Mouse (Mus musculus) myocyte (in vitro differentiated cells): ENCODE measurements around the gene Siglec1. TPM values are rescaled to one million over a fixed set of nuclear protein-coding genes. Genes with fewer than 3 reads are reported as not detected.

Source experiments
- H3K27me3 ChIP-seq: one replicate; pipeline ENCODE4 v1.6.1; 2011; ENCODE audit not compliant: control insufficient read depth, insufficient read depth, insufficient read length
- H3K36me3 ChIP-seq: one replicate; pipeline ENCODE4 v1.6.1; 2011; ENCODE audit not compliant: control insufficient read depth, insufficient read depth
- H3K4me2 ChIP-seq: one replicate; pipeline ENCODE4 v1.6.1; 2011; ENCODE audit warnings: low read depth, control low read depth
- H3K4me3 ChIP-seq: one replicate; pipeline ENCODE4 v1.5.1; 2011; ENCODE audit warnings: mild to moderate bottlenecking, control low read depth, moderate library complexity
- H3K79me2 ChIP-seq: one replicate; pipeline ENCODE4 v1.6.1; 2011; ENCODE audit not compliant: control insufficient read depth, insufficient read depth
- H3ac ChIP-seq: one replicate; pipeline ENCODE4 v1.6.1; 2011; ENCODE audit not compliant: control insufficient read depth, insufficient read length
- CEBPB ChIP-seq: IDR thresholded peaks from 2 replicates; pipeline ENCODE4 v1.6.1; 2011; ENCODE audit warnings: mild to moderate bottlenecking, moderate library complexity; ENCODE audit not compliant: poor library complexity, insufficient read depth, severe bottlenecking
- E2F4 ChIP-seq: IDR thresholded peaks from one replicate; pipeline ENCODE4 v1.6.1; 2011; ENCODE audit warnings: mild to moderate bottlenecking, control low read depth, moderate library complexity; ENCODE audit not compliant: insufficient read depth
- MAX ChIP-seq: IDR thresholded peaks from one replicate; pipeline ENCODE4 v1.6.1; 2011; ENCODE audit warnings: low read depth, mild to moderate bottlenecking, control low read depth
- MYOD1 ChIP-seq, 3 experiments: IDR thresholded peaks; one replicate each; pipeline ENCODE4 v1.6.1; 2011; ENCODE audit warnings: control low read depth in 2 of 3, low read depth in 2 of 3, mild to moderate bottlenecking in 2 of 3, moderate library complexity in 1 of 3; ENCODE audit not compliant: insufficient read length in 2 of 3, control insufficient read depth in 1 of 3
- MYOG ChIP-seq, 3 experiments: IDR thresholded peaks; one replicate each; pipeline ENCODE4 v1.6.1; 2011; ENCODE audit warnings: control low read depth in 2 of 3, low read depth in 2 of 3, mild to moderate bottlenecking in 2 of 3; ENCODE audit not compliant: insufficient read length in 2 of 3, control insufficient read depth in 1 of 3, insufficient read depth in 1 of 3
- POLR2A ChIP-seq: IDR thresholded peaks from one replicate; pipeline ENCODE4 v1.6.1; 2011; ENCODE audit warnings: low read depth, mild to moderate bottlenecking, control low read depth, moderate library complexity; ENCODE audit not compliant: insufficient read length
- POLR2AphosphoS2 ChIP-seq: IDR thresholded peaks from one replicate; pipeline ENCODE4 v1.6.1; 2011; ENCODE audit warnings: low read depth, control low read depth; ENCODE audit not compliant: insufficient read length
- REST ChIP-seq: IDR thresholded peaks from one replicate; pipeline ENCODE4 v1.6.1; 2011; ENCODE audit warnings: mild to moderate bottlenecking, control low read depth, moderate library complexity; ENCODE audit not compliant: insufficient read depth, insufficient read length
- SRF ChIP-seq: IDR thresholded peaks from one replicate; pipeline ENCODE4 v1.6.1; 2011; ENCODE audit warnings: low read depth; ENCODE audit not compliant: control insufficient read depth, insufficient read length
- TCF12 ChIP-seq: IDR thresholded peaks from one replicate; pipeline ENCODE4 v1.6.1; 2011; ENCODE audit warnings: mild to moderate bottlenecking, control low read depth; ENCODE audit not compliant: poor library complexity, insufficient read depth, severe bottlenecking
- TCF3 ChIP-seq: IDR thresholded peaks from one replicate; pipeline ENCODE4 v1.6.1; 2011; ENCODE audit warnings: low read depth, control low read depth; ENCODE audit not compliant: insufficient read length
- USF1 ChIP-seq: IDR thresholded peaks from one replicate; pipeline ENCODE4 v1.6.1; 2011; ENCODE audit warnings: low read depth, mild to moderate bottlenecking, control low read depth, moderate library complexity
- polyA plus RNA-seq: library from polyadenylated mRNA; unstranded; fragments of >200 nt; fragmentation: generic; extraction: Trizol; gene quantifications from one replicate; pipeline ENCODE4 v1.2.1, GENCODE M21; 2012; ENCODE audit warnings: missing spikeins

Gene Siglec1
- polyA plus RNA-seq, 1 experiment = not detected

DNA sequence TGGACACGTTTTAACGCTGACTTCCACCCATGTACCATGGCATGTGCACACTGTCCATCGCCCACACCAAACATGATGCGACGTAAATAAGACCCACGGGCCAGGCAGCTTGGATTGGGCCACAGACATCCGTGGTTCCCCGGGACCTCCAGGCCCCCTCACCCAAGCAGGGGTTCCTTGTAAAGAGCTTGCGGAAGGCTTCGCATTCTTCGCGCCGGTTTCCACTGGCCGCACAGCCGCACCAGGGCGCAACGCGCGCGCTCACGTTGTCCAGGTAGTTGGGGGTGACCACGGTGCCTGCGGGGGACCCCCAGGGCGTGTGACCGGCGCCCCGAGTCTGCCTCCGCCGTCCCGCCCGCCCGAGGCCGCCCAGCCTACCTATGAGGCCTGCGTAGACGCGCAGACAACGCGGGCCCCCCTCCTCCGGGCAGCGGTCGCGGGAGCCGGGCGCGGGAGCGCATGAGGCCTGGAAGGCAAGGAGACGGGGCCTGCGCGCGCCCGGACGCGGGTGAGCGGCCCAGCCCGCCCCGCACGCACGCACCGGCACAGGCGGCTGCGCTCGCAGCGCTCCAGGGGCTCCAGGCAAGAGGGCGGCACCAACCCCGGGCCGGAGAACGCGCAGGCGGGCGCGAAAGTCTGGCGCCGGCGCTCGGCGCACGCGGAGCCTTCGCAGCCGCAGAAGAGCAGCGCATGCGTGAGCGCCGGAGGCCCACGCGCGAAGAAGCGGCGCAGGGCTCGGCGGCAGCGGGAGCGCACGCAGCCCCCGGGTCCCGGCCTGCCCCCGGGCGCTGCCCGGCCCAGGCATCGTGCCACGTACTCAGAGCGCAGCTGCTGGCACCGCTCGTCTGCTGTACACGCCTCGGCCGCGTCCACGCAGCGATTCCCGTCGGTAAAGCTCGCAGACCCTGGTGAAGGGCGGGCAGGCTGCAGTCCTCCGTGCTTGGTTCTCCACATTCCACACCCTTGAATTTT is 45.4 kb downstream of the Siglec1 start:
- H3K79me2 ChIP-seq = no peaks in the 10 kb centered on the region
- peaks cover 16% of the 10 kb centered on the region for H3K27me3 ChIP-seq
- peak overlapping the region; percentile 9 for H3ac ChIP-seq
- H3K4me2 ChIP-seq = peak overlapping the region; percentile 50
- no peaks in the 10 kb centered on the region for H3K36me3 ChIP-seq
- H3K4me3 ChIP-seq = no peak overlapping the region
- TF ChIP-seq MYOD1 (IDR thresholded peaks at IDR 0.05; ENCODE audit: control insufficient read depth in 1 of 3, insufficient read length in 2 of 3, low read depth in 2 of 3) (peak in 2 of 3 experiments; percentile 52 to 57), TCF12 (no peak), MYOG (IDR thresholded peaks at IDR 0.05; ENCODE audit: control insufficient read depth in 1 of 3, insufficient read depth in 1 of 3, insufficient read length in 2 of 3, low read depth in 2 of 3) (peak in 2 of 3 experiments; percentile 42 to 67)

DNA sequence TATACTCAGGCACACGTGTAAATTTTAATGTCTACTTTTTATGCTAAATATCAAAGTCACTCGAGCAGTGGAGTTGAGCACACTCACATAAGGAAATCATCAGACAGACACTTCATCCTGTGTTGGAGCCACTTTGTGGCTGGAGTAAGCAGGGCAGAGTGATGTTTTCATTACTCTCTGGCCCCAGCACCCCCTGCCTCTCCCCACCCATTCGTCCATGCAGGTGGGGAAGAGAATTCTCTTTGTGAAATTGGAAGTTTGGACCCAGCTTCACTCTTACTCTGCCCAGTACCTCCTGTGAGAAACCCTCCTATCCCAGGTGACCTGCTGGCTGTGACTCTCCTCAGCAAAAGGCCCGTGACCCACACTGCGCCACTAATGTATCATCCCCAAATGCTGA is 47.9 kb downstream of the Siglec1 start:
- H3K4me3 ChIP-seq = no peak overlapping the region
- H3K36me3 ChIP-seq = no peaks in the 10 kb centered on the region
- H3ac ChIP-seq = no peak overlapping the region
- TF ChIP-seq TCF3 = no peak
- TF ChIP-seq E2F4 = no peak
- TF ChIP-seq USF1 = no peak
- no peak for TF ChIP-seq TCF12
- TF ChIP-seq POLR2AphosphoS2 = no peak
- TF ChIP-seq MYOG (IDR thresholded peaks at IDR 0.05; ENCODE audit: control insufficient read depth in 1 of 3, insufficient read depth in 1 of 3, insufficient read length in 2 of 3, low read depth in 2 of 3) = no peak
- no peak for TF ChIP-seq POLR2A
- TF ChIP-seq MYOD1 (IDR thresholded peaks at IDR 0.05; ENCODE audit: control insufficient read depth in 1 of 3, insufficient read length in 2 of 3, low read depth in 2 of 3) = no peak
- no peak for TF ChIP-seq CEBPB
- no peak for TF ChIP-seq REST
- no peak for TF ChIP-seq MAX
- TF ChIP-seq SRF = no peak
- peaks cover 16% of the 10 kb centered on the region for H3K27me3 ChIP-seq
- H3K79me2 ChIP-seq = no peaks in the 10 kb centered on the region
- no peak overlapping the region for H3K4me2 ChIP-seq

DNA sequence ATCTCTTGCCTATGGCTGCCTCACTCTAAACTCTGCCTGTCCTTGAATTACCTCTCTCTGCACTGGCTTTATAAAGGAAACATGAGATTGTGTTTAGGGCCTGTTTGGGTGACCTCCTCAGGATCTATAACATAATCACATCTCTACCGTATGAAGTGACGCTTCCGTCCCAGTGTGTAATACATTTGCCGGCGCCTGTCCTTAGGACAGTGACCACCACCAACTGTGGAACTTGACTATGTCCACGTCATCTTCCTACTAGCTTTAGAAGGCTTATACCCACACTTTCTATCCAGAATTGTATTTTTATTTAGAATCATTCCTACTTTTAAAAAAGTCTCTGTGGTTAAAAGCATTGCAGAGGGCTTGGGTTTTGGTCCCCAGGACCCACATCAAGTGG is 48.4 kb downstream of the Siglec1 start:
- H3ac ChIP-seq = no peak overlapping the region
- H3K4me2 ChIP-seq = peak overlapping the region; percentile 53
- no peaks in the 10 kb centered on the region for H3K36me3 ChIP-seq
- H3K4me3 ChIP-seq = no peak overlapping the region
- TF ChIP-seq TCF3 (no peak), MYOD1 (IDR thresholded peaks at IDR 0.05; ENCODE audit: control insufficient read depth in 1 of 3, insufficient read length in 2 of 3, low read depth in 2 of 3) (no peak), USF1 (no peak), REST (no peak), E2F4 (no peak), CEBPB (no peak), MAX (no peak), POLR2A (no peak), POLR2AphosphoS2 (no peak)
- no peaks in the 10 kb centered on the region for H3K79me2 ChIP-seq
- peaks cover 16% of the 10 kb centered on the region for H3K27me3 ChIP-seq

DNA sequence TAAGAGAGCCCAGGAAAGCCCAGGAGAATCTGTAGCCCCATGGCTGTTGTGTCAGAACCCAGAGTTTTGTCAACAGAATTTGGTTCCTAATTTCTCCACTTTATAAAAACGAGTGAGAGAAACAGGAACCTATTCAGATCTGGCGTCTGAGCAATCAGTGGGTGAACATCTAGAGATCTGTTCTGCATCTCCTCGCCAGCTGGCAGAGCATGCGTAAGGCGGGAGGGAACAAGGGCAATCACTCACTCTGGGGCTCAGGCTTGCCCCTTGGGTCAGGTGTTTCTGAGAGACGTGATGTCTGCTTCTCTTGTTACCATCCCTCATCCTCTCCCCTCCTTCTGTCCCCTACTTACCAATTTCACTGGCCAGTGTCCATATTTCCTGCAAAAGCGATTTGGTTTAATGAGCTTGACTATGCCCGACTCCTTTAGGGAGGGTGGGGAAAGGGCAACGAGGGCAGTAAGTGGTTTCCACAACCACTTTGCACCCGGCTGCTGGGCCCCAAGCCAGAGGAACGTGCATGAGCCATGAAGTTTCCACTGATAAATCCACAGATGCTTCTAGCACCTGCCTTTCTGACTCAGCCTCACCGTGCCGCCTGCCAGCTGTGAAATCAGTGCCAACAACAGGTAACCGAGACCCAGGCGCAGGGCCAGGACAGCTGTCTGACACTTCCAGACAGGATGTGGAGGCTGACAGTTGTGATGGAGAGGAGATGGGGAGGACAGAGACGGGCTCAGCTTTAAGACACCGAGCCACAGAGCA is 49.2 kb downstream of the Siglec1 start:
- H3K36me3 ChIP-seq = no peaks in the 10 kb centered on the region
- no peak overlapping the region for H3K4me3 ChIP-seq
- no peak for TF ChIP-seq E2F4
- peak; percentile 59 to 98 (median 89) for TF ChIP-seq MYOG (IDR thresholded peaks at IDR 0.05; ENCODE audit: control insufficient read depth in 1 of 3, insufficient read depth in 1 of 3, insufficient read length in 2 of 3, low read depth in 2 of 3)
- TF ChIP-seq MYOD1 (IDR thresholded peaks at IDR 0.05; ENCODE audit: control insufficient read depth in 1 of 3, insufficient read length in 2 of 3, low read depth in 2 of 3) = peak; percentile 79 to 96 (median 93)
- TF ChIP-seq MAX = no peak
- TF ChIP-seq TCF3 = peak; percentile 88
- TF ChIP-seq TCF12 = peak; percentile 93
- no peak for TF ChIP-seq POLR2AphosphoS2
- peaks cover 16% of the 10 kb centered on the region for H3K27me3 ChIP-seq
- no peak overlapping the region for H3ac ChIP-seq
- H3K79me2 ChIP-seq = no peaks in the 10 kb centered on the region
- peak overlapping the region; percentile 53 for H3K4me2 ChIP-seq
